Mouse (Mus musculus): ENCODE results near the gene Abcg4. TPM values are rescaled to one million over a fixed set of nuclear protein-coding genes. Genes with fewer than 3 reads are reported as not detected.

The Abcg4 gene
- polyA plus RNA-seq, 1 experiment from 2014 or later = 6.4 TPM

GRCm38 (mm10) chr9:44318076-44318825 lies 29.8 kb upstream of the Abcg4 start:
- 73% methylated on average over 5 of the region's 5 CpGs for WGBS
- peaks cover 24% of the 10 kb centered on the region for H3K4me1 ChIP-seq
- no peak overlapping the region for H3K9ac ChIP-seq

GRCm38 (mm10) chr9:44317452-44317851 lies 29.0 kb upstream of the Abcg4 start:
- ATAC-seq (ENCODE audit: insufficient number of reproducible peaks, low FRiP score, low TSS enrichment, low read depth) = no peak
- no peak overlapping the region for H3K27ac ChIP-seq
- H3K4me1 ChIP-seq = peaks cover 24% of the 10 kb centered on the region
- H3K9ac ChIP-seq = no peak overlapping the region
- H3K36me3 ChIP-seq = peaks cover 47% of the 10 kb centered on the region
- H3K27me3 ChIP-seq = no peaks in the 10 kb centered on the region
- H3K4me3 ChIP-seq = no peak overlapping the region
- H3K4me2 ChIP-seq = no peak overlapping the region
- H3K9me3 ChIP-seq = no peaks in the 10 kb centered on the region
- WGBS = 69% methylated on average over 4 of the region's 4 CpGs

More at GRCm38 (mm10) chr9:44318076-44318825, 29.8 kb upstream of the Abcg4 start:
- H3K9me3 ChIP-seq = no peaks in the 10 kb centered on the region
- peak overlapping the region; percentile 92 for H3K4me3 ChIP-seq
- ATAC-seq (ENCODE audit: insufficient number of reproducible peaks, low FRiP score, low TSS enrichment, low read depth) = no peak
- no peaks in the 10 kb centered on the region for H3K27me3 ChIP-seq
- H3K4me2 ChIP-seq = peak overlapping the region; percentile 94
- H3K36me3 ChIP-seq = peaks cover 39% of the 10 kb centered on the region
- no peak overlapping the region for H3K27ac ChIP-seq

GRCm38 (mm10) chr9:44314910-44315309 lies 26.5 kb upstream of the Abcg4 start:
- Histone ChIP-seq H3K9me3 (no peaks in the 10 kb centered on the region), H3K36me3 (peaks cover 55% of the 10 kb centered on the region), H3K27me3 (no peaks in the 10 kb centered on the region), H3K27ac (no peak overlapping the region), H3K9ac (no peak overlapping the region), H3K4me1 (peaks cover 24% of the 10 kb centered on the region), H3K4me2 (no peak overlapping the region), H3K4me3 (no peak overlapping the region)
- WGBS = 92% methylated on average over 18 of the region's 18 CpGs
- no peak for ATAC-seq (ENCODE audit: insufficient number of reproducible peaks, low FRiP score, low TSS enrichment, low read depth)

- no peak for ATAC-seq (ENCODE audit: insufficient number of reproducible peaks, low FRiP score, low TSS enrichment, low read depth)
- Histone ChIP-seq H3K9ac (no peak overlapping the region), H3K4me1 (peaks cover 21% of the 10 kb centered on the region), H3K4me2 (no peak overlapping the region), H3K9me3 (no peaks in the 10 kb centered on the region), H3K27me3 (no peaks in the 10 kb centered on the region), H3K36me3 (peaks cover 55% of the 10 kb centered on the region), H3K4me3 (no peak overlapping the region), H3K27ac (no peak overlapping the region)
- 80% methylated on average over 4 of the region's 4 CpGs for WGBS
Measured at GRCm38 (mm10) chr9:44314257-44314547, 25.8 kb upstream of the Abcg4 start.

GRCm38 (mm10) chr9:44313476-44314256 lies 25.3 kb upstream of the Abcg4 start:
- no peaks in the 10 kb centered on the region for H3K9me3 ChIP-seq
- H3K4me3 ChIP-seq = no peak overlapping the region
- H3K27me3 ChIP-seq = no peaks in the 10 kb centered on the region
- no peak overlapping the region for H3K4me2 ChIP-seq
- H3K9ac ChIP-seq = no peak overlapping the region
- H3K36me3 ChIP-seq = peaks cover 55% of the 10 kb centered on the region
- 84% methylated on average over 19 of the region's 19 CpGs for WGBS
- H3K4me1 ChIP-seq = peaks cover 15% of the 10 kb centered on the region
- no peak overlapping the region for H3K27ac ChIP-seq
- ATAC-seq (ENCODE audit: insufficient number of reproducible peaks, low FRiP score, low TSS enrichment, low read depth) = no peak

GRCm38 (mm10) chr9:44311136-44312134 lies 23.0 kb upstream of the Abcg4 start:
- 17% methylated on average over 27 of the region's 27 CpGs for WGBS
- Histone ChIP-seq H3K4me3 (no peak overlapping the region), H3K27me3 (no peaks in the 10 kb centered on the region), H3K27ac (peak overlapping the region; percentile 33), H3K9ac (no peak overlapping the region), H3K4me1 (peaks cover 7% of the 10 kb centered on the region; the same call in 1 of the 2 replicates), H3K36me3 (peaks cover 48% of the 10 kb centered on the region), H3K4me2 (0 out of 2 replicates have a peak overlapping the region, but pooled peaks have one; percentile 11), H3K9me3 (no peaks in the 10 kb centered on the region)
- ATAC-seq (ENCODE audit: insufficient number of reproducible peaks, low FRiP score, low TSS enrichment, low read depth) = no peak

GRCm38 (mm10) chr9:44310750-44311135 lies 22.3 kb upstream of the Abcg4 start:
- H3K4me2 ChIP-seq = 0 out of 2 replicates have a peak overlapping the region, but pooled peaks have one; percentile 11
- H3K4me1 ChIP-seq = peaks cover 7% of the 10 kb centered on the region; the same call in 1 of the 2 replicates
- WGBS = 38% methylated on average over 10 of the region's 10 CpGs
- H3K27ac ChIP-seq = no peak overlapping the region
- H3K27me3 ChIP-seq = no peaks in the 10 kb centered on the region
- H3K9ac ChIP-seq = no peak overlapping the region
- H3K9me3 ChIP-seq = no peaks in the 10 kb centered on the region
- peaks cover 41% of the 10 kb centered on the region for H3K36me3 ChIP-seq
- H3K4me3 ChIP-seq = no peak overlapping the region
- no peak for ATAC-seq (ENCODE audit: insufficient number of reproducible peaks, low FRiP score, low TSS enrichment, low read depth)

GRCm38 (mm10) chr9:44309756-44310155 lies 21.3 kb upstream of the Abcg4 start:
- Histone ChIP-seq H3K4me1 (peaks cover 9% of the 10 kb centered on the region), H3K36me3 (peaks cover 31% of the 10 kb centered on the region), H3K9me3 (no peaks in the 10 kb centered on the region), H3K27me3 (no peaks in the 10 kb centered on the region), H3K9ac (no peak overlapping the region), H3K27ac (no peak overlapping the region), H3K4me3 (no peak overlapping the region), H3K4me2 (no peak overlapping the region)
- ATAC-seq (ENCODE audit: insufficient number of reproducible peaks, low FRiP score, low TSS enrichment, low read depth) = no peak
- 64% methylated on average over 3 of the region's 3 CpGs for WGBS

GRCm38 (mm10) chr9:44307248-44307647 lies 18.8 kb upstream of the Abcg4 start:
- no peak overlapping the region for H3K4me3 ChIP-seq
- no peak overlapping the region for H3K4me2 ChIP-seq
- no peak overlapping the region for H3K9ac ChIP-seq
- WGBS = 68% methylated on average over 2 of the region's 2 CpGs
- H3K9me3 ChIP-seq = no peaks in the 10 kb centered on the region
- peaks cover 22% of the 10 kb centered on the region for H3K4me1 ChIP-seq
- ATAC-seq (ENCODE audit: insufficient number of reproducible peaks, low FRiP score, low TSS enrichment, low read depth) = no peak
- no peak overlapping the region for H3K27ac ChIP-seq
- no peaks in the 10 kb centered on the region for H3K27me3 ChIP-seq
- H3K36me3 ChIP-seq = peaks cover 17% of the 10 kb centered on the region

GRCm38 (mm10) chr9:44306532-44306931 lies 18.1 kb upstream of the Abcg4 start:
- 83% methylated on average over 6 of the region's 6 CpGs for WGBS
- no peak overlapping the region for H3K27ac ChIP-seq
- H3K4me2 ChIP-seq = no peak overlapping the region
- no peak overlapping the region for H3K9ac ChIP-seq
- H3K9me3 ChIP-seq = no peaks in the 10 kb centered on the region
- no peak overlapping the region for H3K4me3 ChIP-seq
- no peak for ATAC-seq (ENCODE audit: insufficient number of reproducible peaks, low FRiP score, low TSS enrichment, low read depth)
- peaks cover 22% of the 10 kb centered on the region for H3K4me1 ChIP-seq
- no peaks in the 10 kb centered on the region for H3K27me3 ChIP-seq
- H3K36me3 ChIP-seq = peaks cover 24% of the 10 kb centered on the region

GRCm38 (mm10) chr9:44305466-44306079 lies 17.2 kb upstream of the Abcg4 start, which contains the start of gene Hinfp:
Gene Hinfp, minus strand, starts transcription at chr9:44305671.
- Histone ChIP-seq H3K36me3 (peaks cover 30% of the 10 kb centered on the region), H3K27me3 (no peaks in the 10 kb centered on the region), H3K4me2 (peak within 1 kb of the TSS; percentile 75), H3K4me3 (peak within 1 kb of the TSS; percentile 94), H3K9me3 (no peaks in the 10 kb centered on the region), H3K4me1 (peaks cover 16% of the 10 kb centered on the region), H3K9ac (peak within 1 kb of the TSS; percentile 95), H3K27ac (peak within 1 kb of the TSS; percentile 80)
- ATAC-seq (ENCODE audit: insufficient number of reproducible peaks, low FRiP score, low TSS enrichment, low read depth) = peak; percentile 100
- WGBS = under 1% methylated on average over 54 of the region's 54 CpGs

Measured in limb, embryonic 15.5 days (tissue).